Mouse (Mus musculus): ENCODE measurements around the gene Fam189a1. TPM values are rescaled to one million over a fixed set of nuclear protein-coding genes. Genes with fewer than 3 reads are reported as not detected.
A peak's percentile ranks its signal among the peaks of the same experiment; 100 is the strongest.

Gene Fam189a1
- total RNA-seq, 2 experiments from 2014 or later, result 68.2 to 70.8 TPM

DNA sequence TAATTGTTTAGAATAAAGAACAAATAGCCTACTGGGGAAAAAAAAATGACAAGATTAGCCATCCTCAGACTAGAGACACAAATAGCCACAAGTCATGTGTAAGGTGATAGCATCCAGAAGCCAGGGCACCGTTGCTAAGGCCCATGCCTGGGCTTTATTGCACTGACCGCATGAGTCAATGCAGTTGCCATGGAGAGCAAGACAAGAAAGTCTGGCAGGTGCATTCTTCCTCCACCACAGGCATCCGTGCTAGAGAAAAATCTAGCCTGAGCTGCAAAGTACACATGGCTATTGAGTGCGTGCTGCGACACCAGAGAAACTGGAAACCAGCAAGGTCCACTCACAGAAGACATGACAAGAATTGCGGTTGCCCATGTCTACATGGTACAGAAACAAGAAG, 347.5 kb downstream of the Fam189a1 start:
- no peak for DNase-seq

DNA sequence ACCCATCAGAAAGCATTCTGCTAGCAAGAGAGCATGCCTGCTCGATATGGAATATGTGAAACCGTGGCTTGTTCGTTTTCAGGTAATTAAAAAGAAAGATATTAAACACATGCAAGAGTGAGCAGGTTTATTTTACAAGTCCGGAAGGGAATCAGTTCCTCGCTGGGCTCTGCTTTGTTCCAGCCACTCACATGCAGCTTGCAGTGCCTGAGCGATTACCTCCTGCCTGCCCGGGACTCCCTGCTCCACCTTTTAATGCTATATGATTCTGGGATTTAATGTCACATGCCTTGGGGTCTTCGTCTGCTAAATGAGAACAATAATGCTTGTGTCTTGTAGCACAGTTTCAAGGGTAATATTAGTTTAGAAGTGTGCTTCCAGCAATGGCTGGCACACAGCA, 351.3 kb downstream of the Fam189a1 start:
- DNase-seq, result no peak

DNA sequence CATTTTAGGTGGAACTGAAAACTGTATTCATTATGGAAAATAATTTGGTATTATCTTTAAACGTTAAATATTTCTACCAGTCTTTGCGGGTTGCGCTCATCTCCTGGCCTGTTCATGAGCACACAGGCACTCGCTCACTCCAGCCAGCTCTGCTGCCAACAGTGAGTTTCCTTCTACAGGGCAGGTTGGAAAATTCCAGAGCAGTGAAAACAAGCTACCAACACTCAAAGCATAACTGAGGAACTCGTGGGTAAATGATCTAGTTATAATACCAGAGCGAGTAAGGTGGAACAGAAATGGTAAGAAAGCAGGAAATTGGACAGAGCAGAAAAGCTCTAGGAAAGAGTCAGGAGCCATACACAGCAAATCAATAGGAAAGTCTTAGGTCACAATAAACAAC, 360.8 kb downstream of the Fam189a1 start:
- DNase-seq, result no peak

DNA sequence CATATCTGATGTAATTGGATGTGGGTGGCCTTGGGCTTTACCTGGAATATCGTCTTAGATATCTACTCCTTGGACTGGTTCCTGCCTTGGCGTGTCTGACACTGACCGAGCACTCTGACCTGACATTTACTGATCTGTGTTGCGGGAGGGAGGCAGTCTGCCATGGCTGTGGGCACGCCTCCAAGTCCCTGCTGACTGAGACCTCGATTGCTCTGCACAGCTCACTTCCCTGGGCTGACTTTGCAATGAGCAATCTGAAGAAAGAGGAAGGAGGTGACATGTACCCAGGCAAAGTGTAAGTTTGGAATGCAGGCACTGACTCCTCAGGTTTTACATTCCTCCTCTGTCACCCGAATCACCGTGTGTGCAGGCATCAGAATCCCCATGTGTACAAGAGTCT, 364.3 kb downstream of the Fam189a1 start:
- DNase-seq, result no peak

DNA sequence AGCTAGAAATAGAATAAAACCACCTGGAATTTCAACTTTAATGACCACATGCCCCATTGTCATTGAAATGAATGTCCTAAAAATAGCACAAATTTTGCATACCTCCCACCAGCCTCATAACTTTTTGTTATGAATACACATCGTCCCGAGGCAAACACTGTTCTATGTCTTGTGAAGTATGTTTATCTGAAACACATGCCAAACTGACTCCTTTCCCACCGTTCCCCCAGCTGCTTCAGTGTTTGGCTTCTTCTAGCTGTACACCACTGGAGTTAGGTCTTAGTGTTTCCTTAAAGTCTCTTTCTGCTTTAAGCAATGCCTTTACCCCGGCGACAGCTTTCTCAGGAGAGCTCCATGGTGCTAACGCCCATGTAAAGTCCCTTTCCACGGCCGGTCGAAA, 365.2 kb downstream of the Fam189a1 start:
- DNase-seq, result no peak

DNA sequence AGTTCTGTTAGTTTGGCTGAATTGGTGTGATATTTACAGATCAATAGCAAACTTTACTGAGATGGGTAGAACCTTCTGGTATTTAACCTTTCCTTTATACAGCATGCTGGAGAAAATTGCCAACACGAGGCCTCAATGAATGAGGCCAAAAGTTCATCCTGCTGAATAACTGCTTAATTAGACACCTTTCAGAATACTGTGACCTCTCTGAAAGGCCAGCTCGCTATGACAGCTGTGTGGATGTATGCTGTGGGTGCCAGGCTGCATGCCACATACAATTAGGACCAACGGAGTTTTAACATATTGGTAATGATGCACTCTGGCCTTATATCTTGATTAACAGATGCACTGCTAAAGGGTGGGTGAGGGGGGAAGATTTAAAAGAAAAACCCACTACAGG, 371.3 kb downstream of the Fam189a1 start:
- DNase-seq, result no peak

DNA sequence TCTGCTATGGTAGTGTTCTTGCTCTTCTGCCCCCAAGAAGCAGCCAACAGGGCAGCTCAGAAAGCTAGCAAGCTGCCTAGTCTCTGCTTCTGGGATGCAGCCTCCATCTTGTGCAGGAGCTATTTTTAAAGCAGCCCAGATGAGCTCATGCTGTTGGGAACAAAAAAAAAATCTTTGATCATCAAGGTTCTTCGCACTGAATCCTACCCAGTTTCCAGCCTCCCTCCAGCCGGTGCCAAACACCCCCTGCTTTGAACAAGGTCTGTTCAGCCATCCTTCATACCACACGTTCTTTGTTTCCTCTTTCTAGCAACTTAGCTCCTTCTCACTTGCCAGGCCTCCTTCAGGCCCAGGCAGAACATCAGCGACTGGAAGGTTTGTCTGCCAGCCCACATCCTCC, 376.9 kb downstream of the Fam189a1 start:
- DNase-seq, result peak; percentile 56 to 68

DNA sequence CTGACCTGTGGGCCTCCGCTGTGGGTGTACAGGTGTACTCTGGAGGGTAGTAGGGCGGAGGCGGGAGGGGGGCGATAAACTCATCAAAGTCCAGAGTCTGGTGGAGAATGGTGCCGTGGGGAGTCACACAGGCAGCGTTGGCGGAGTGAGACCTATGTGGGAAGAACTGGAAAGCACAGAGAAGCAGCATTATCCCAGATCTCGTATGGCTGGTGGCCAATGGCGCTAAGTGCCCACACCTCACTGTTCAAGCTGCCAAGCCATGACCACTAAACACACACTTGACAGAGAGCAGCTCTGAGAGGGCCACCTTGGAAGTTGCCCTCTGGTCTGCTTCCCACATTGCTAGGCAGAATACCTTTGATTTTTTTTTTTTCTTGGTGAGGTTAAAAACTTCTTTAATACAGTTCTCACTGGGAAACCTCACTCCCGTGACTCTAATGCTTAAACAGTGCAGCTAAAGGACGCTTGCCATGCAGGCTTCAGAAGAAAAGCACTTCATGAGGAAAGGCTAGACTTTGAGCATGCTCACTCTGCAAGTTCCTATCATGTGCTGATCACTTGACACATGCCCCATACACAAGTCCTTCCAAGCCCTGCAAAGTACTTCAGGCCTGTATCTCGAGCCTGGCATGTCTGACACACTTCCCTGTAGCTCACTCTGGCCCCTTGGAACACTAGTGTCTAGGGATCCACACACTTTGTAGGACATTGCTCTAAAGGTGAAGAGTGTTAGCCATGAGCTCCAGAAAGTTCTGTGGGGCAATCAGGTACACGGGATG, 379.5 kb downstream of the Fam189a1 start:
- no peak for DNase-seq

DNA sequence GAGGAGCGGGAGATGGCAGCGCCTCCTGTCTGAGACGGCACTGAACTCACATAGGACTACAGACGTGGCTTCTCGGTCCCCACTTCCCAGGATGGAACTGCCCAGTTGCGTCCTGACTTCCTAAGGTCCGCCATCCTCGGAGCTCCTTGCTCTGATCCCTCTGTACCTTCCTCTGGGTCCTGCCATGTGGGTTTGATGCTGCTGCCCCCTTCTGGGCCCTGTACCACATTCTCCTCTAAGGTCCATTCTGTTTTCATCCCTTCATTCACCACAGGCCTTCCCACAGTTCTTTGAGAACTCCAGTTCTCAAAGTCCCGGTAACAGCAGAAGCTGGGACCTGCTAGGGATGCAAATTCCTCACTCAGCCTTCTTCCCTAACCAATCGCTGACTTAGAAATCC, 382.9 kb downstream of the Fam189a1 start:
- DNase-seq, result no peak

DNA sequence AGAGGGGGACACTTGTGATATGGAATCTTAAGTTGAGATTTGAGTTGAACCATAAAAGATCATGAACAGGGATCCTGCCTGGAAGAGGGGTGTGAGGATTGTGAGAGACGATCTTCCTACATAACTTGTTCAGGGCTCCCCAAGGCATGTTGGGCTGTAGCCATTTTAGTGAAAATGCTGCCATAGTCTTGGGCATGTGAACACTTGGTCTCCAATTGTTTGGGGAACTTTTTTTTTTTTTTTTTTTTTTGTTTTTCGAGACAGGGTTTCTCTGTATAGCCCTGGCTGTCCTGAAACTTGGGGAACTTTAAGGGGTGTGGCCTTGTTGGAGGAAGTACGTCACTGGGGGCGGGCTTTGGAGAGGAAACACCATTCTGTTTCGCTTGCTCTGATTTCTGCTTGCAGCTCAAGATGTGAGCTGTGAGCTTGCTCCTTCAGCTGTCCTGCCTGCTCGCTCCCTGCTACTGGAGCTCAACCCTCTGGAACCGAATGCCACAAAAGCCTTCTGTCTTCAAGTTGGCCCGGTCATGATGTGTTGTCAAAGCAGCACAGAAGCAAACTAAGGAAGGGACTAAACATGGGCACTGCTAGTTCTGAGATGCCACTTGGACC, 385.5 kb downstream of the Fam189a1 start:
- DNase-seq, result no peak

DNA sequence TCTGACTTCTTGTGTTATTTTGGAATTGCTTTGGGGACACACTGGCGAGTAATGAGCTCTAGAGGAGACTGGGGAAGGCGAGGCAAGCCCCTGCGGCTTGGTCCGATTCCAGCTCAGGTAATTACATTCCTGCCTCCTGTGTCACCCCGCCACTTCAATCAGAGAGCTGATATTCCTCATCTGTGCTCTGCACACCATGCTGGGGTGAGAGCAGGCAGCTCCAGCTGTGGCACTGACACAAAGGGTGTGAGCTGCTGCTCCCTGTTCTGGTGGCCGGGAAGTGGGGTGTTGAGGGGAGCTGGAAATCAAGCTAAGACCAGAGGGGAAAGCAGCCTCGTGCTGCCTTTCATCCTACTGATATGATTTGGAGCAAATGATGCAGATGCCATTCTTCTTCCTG, 386.6 kb downstream of the Fam189a1 start:
- no peak for DNase-seq

DNA sequence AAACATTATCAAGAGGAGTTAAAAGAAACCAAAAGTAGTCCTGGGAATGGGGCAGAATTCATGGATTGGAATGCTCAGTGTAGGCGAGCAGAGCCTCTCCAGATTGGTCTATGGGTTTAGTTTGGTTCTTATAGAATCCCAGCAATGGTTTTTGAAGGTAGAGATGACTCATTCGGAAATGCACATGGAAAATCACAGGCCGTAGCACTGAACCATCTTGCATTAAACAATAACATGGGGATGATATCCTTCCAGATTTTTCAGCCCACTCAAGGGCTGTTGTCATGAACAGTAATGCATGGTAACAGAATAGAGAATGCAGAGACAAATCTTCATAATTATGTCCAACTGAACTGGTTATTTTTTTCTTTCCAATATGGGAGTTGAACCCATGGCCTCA, 390.8 kb downstream of the Fam189a1 start:
- no peak for DNase-seq

DNA sequence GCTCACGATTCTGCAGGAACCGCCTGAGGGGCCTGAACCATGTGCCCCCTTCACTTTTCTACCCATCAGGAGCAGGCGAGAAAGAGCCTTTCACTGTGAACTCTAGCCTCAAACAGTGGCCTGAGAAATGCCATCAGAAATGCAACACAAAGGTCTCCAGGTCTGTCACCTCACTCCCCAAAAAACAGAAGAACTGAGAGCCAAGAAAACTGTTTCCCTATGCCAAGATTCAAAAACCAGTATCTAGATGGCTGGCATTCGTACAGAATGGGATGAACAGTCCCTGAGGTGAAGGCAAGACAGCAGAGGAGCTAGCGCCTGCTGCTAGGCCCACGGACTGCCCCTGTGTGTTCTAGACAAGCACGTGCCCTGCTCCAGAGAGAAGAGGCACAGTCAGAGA, 401.2 kb downstream of the Fam189a1 start:
- no peak for DNase-seq

DNA sequence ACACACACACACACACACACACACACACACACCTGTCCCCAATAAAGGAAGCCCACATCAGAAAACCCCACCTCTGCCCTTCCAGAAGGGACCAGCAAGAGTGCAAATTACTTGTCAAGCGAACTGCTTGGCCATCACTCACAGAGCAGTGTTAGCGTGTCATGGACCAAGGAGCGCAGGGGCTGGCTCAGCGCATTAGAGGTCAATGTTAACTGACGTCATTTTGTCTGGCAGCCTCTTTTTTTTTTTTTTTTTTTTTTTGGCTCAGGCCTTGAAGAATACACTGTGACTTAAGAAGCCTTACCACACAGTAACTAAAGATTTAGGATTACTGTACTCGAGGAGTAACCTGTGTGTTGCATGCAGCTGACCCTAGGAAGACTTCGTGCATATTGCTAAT, 402.2 kb downstream of the Fam189a1 start:
- no peak for DNase-seq

DNA sequence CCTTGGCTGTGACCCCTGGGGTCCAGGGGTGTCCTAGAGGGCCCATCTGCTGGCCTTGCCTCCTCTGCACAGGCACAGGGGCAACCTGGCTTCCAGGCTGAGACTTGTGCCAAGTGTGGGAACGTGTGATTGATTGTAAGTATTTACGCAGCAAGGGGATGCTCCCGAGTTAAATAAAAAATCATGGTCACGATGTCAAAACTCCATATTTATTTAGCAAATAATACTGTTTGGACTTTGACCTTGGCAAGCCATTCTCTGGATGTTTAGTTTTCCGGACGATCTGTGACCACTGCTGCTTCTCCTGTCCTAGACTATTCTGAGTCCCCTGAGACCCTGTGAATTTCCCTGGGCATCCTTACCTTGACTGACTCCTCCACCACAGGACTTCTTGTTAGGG, 402.7 kb downstream of the Fam189a1 start:
- DNase-seq, result no peak

DNA sequence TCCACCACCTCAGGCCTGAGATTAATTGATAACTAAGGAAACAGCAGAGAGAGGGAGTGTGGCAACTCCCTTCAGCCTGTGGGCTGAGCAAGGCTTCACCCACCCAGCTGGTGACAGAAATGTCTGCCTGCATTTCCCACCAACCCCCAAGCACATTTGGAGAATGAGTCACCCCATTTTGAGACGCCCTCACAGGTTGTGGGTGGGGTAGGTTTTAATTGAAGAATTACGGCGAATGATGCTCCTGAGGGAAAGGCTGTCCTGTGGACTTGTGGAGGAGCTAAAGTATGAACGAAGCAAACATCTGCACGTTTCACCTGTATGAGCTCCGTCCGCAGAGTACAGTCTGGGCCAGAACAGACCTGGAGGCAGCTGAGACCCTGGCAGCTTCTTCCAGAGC, 404.2 kb downstream of the Fam189a1 start:
- peak; percentile 63 to 65 for DNase-seq

DNA sequence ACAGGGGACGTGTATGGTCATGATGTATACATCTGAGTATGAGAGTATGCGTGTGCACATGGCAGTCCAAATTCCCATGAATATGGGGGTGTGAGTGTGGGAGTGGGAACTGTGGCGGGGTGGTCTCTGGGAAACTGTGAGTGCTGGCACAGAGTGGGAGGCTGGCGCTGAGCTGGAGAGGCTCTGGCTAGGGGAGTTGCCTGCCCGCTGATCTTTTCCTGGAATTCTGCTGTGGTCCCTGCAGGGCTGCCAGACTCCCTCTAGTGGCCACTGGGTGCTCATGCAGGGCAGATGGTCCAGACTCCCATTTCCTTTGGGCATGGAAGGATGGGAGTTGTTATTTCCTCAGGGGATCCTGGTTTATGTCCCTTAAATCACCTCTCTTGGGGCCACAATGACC, 404.9 kb downstream of the Fam189a1 start:
- peak; percentile 61 to 62 for DNase-seq

DNA sequence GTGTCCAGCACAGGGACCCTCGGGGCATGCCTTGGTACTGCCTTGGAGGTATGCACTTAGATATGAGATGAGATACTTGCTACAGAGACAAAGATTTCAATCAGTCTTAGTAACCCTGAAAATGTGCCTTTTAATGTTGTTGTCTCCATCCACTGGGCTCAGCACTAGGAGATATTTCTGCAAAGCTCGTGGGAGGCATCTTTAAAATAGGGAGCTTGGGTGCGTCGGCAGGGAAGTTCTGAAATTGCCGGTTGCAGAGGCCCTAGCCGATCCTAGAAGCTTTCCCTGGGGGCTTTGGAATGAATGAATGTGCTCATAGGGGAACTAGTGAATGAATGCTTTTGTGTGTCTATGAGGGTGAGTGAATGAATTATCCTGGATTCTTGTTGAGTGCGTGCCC, 412.8 kb downstream of the Fam189a1 start:
- DNase-seq, result no peak

DNA sequence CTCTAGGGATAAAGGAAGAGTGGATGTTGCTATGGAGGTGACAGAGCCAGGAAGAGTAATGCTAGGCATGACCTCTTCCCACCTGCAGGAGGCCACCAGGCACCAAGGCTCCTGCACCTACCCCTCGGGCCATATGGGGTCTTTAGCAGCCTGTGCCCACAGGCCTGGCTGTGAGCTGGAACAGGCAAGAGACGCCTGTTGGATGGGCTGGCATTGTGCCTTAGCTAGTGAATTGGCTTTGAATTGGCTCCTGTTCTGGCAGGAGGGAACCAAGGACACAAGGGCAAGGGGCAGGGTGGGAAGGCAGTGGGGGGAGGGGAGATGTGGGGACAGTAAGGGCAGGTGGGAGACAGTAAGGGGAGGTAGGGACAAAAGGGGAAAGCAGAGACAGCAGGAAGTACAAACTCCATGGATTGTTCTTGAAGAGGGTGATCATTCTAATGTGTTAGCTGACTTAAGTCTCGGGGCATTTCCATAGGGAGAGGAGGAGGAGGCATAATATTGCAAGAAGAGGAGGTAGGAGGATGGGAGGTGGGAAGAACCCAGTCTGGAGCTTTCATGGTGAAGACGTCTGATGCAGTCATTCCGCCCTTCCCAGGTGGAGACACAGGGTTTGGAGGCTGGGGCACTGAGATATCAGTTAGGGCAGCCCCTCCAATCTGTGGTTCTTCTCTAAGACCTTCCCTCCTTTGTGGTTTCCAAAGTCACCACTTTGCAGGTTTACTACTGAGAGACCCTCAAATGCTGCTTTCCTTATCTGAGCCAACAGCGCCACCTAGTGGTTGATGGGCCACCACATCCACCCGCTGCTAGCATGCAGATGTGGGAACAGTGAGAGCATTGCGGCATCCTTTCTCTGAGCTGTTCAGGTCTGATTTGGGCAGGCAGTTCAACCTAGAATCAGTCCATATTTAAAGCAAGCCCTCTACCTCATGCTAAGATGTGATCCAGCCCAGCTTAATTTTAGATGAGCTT, 414.8 kb downstream of the Fam189a1 start:
- peak; percentile 80 to 85 for DNase-seq

DNA sequence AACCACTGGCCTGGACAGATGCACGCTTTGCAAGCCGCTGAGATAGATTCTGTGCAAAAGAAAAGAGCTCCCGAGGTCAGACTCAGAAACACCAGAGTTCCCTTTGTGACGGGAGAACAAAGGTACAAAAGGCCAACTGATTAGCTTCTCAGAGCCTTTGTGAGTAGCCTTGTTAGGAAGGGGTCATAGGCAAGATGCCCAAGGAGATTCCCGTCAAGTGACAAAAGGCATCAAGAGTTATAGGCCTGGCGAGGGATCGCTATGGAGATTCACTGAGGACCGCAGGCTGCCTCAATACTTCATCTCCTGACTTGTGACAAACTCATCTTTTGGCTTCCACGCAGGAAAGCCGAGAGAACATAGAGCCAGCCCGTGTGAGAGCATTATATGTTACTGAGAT, 417.2 kb downstream of the Fam189a1 start:
- DNase-seq, result no peak

DNA sequence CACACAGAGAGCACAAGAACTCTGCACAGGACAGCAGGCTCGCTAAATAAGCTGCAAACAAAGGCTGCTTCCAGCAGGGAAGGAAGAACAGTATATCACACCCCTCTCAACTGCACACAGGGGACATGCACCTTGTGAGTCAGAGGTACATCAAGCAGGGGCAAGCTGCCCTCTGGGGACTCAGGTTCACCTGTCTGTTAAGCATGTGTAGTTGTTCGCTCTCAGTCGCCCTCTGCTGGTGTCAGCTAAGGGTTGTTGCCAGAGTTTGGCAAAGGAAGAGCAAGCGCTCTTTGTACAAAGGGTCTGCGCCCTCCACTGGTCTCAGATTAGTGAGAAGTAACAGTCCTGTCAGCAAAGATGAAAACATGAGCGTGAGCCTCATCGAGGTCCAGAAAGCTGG, 426.6 kb downstream of the Fam189a1 start:
- peak; percentile 60 to 67 for DNase-seq

DNA sequence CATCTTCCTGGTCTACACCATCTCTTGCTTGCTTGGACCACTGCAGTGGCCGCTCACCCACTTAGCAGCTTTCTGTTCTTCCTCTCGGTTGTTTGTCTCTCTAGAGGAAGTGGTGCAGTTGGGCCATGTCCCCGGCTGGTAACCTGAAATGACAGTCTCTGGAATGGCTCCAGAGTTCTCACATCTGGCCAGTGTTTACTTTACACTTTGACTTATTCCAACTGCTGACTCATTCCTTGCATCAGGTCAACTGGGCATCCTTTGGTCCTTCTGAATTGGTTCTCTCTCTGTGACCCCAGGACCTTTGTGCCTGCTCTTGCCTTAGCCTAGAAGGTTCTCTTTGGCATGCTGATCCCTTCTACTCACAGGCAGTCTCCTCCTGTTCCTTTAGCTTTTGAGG, 427.6 kb downstream of the Fam189a1 start:
- no peak for DNase-seq

DNA sequence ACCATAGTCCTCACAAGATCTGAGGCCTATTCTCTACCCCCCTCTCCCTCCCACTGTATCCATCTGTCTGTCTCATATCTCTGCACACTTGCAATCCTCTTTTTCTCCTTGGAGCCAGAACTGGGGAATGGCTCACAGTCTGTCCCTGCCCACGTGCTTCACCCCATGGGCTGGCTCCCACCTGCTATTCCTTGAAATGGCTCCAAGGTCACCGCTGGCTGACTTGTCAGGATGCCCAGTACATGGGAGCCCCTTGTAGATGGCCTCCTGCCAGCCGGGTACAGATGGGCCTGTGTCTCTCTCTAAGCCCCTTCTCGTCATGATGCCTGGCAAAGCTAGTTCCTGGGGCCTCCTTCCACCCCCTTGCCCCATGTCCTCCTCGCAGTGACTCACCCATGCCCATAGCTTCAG, 428.2 kb downstream of the Fam189a1 start:
- DNase-seq, result peak; percentile 54 to 56

All from layer of hippocampus, postnatal 36 days (tissue).